ENCODE assay signal across 7 mouse cellular contexts in the genomic region with DNA sequence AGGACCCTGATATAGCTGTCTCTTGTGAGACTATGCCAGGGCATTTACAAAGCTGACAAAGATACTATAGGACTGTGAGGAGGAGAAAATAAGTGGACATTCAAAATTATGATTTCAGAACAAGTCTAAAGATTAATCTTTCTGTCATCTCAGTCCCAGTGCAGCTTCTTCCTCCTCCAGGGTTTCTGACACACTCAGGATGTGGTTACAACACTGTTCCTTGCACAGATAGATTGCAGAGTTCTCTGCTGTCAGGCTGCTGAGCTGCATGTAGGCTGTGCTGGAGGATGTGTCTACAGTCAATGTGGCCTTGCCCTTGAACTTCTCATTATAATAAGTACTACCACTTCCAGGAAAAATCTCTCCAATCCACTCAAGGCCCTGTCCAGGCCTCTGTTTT.
DNase-seq lines count a peak whose midpoint lies in the region; ATAC-seq lines count a peak whose summit lies in the region.

No protein-coding gene starts in this region.

- peak; percentile 38 for DNase-seq in CD4-positive helper T cell, adult 2 months (ENCODE audit: low read depth, low spot score)
- peak; percentile 20 for DNase-seq in T-cell, adult 2 months (ENCODE audit: low spot score)
- DNase-seq in adrenal gland, adult 8-10 months = peak; percentile 13
- DNase-seq in induced T-regulatory cell, adult 2 months (ENCODE audit: low read depth) = peak; percentile 12
- peak; percentile 24 for DNase-seq in thymus, postnatal 0 days (ENCODE audit: low spot score)

- peak; percentile 65 for ATAC-seq in common myeloid progenitor, adult 5-6 weeks (replicated peaks; ENCODE audit: low read depth, poor library complexity, severe bottlenecking)
- peak; percentile 82 for ATAC-seq in megakaryocyte, adult 5-6 weeks (ENCODE audit: poor library complexity, severe bottlenecking)

Comparison
In these comparisons a context has a peak if more than half of its experiments do, and no peak if none do; other contexts are left out.
1. Peak in every context shown above with its lines: DNase-seq and ATAC-seq.